Mouse (Mus musculus): Measurements from ENCODE around the gene Cep70. TPM values are rescaled to one million over a fixed set of nuclear protein-coding genes. Genes with fewer than 3 reads are reported as not detected.

Cep70 gene
- polyA plus RNA-seq, 1 experiment from 2014 or later, result 46.8 TPM

GRCm38 (mm10) chr9:99325961-99326360 lies 82.8 kb downstream of the Cep70 start:
- Histone ChIP-seq H3K9me3 (no peaks in the 10 kb centered on the region), H3K4me3 (no peak overlapping the region), H3K36me3 (replicated peaks) (no peaks in the 10 kb centered on the region), H3K27me3 (replicated peaks; ENCODE audit: low read depth, poor library complexity, severe bottlenecking) (no peaks in the 10 kb centered on the region), H3K27ac (replicated peaks) (no peak overlapping the region), H3K4me1 (no peaks in the 10 kb centered on the region; the same call in 1 of the 2 replicates)
- DNase-seq (ENCODE audit: low spot score), result no peak
- 87% methylated on average over 4 of the region's 4 CpGs for WGBS

- 90% methylated on average over 4 of the region's 4 CpGs for WGBS
- Histone ChIP-seq H3K27ac (replicated peaks) (no peak overlapping the region), H3K4me1 (no peaks in the 10 kb centered on the region; the same call in 1 of the 2 replicates), H3K27me3 (replicated peaks; ENCODE audit: low read depth, poor library complexity, severe bottlenecking) (no peaks in the 10 kb centered on the region), H3K4me3 (no peak overlapping the region), H3K9me3 (no peaks in the 10 kb centered on the region), H3K36me3 (replicated peaks) (no peaks in the 10 kb centered on the region)
- no peak for DNase-seq (ENCODE audit: low spot score)
Measured at GRCm38 (mm10) chr9:99326881-99327280, 83.7 kb downstream of the Cep70 start.

GRCm38 (mm10) chr9:99336538-99336937 lies 93.4 kb downstream of the Cep70 start:
- H3K27ac ChIP-seq (replicated peaks), result no peak overlapping the region
- no peaks in the 10 kb centered on the region for H3K27me3 ChIP-seq (replicated peaks; ENCODE audit: low read depth, poor library complexity, severe bottlenecking)
- H3K4me1 ChIP-seq, result no peaks in the 10 kb centered on the region; the same call in 1 of the 2 replicates
- no peak for DNase-seq (ENCODE audit: low spot score)
- WGBS, result 87% methylated on average over 4 of the region's 4 CpGs
- no peaks in the 10 kb centered on the region for H3K9me3 ChIP-seq
- H3K4me3 ChIP-seq, result no peak overlapping the region
- no peaks in the 10 kb centered on the region for H3K36me3 ChIP-seq (replicated peaks)

- no peaks in the 10 kb centered on the region for H3K36me3 ChIP-seq (replicated peaks)
- H3K4me3 ChIP-seq, result no peak overlapping the region
- WGBS, result 94% methylated on average over 1 of the region's 1 CpGs
- H3K9me3 ChIP-seq, result no peaks in the 10 kb centered on the region
- no peaks in the 10 kb centered on the region; the same call in 1 of the 2 replicates for H3K4me1 ChIP-seq
- H3K27ac ChIP-seq (replicated peaks), result no peak overlapping the region
- DNase-seq (ENCODE audit: low spot score), result no peak
- no peaks in the 10 kb centered on the region for H3K27me3 ChIP-seq (replicated peaks; ENCODE audit: low read depth, poor library complexity, severe bottlenecking)
Measured at GRCm38 (mm10) chr9:99338293-99338692, 95.1 kb downstream of the Cep70 start.

GRCm38 (mm10) chr9:99339182-99339581 lies 96.0 kb downstream of the Cep70 start:
- Histone ChIP-seq H3K27ac (replicated peaks) (no peak overlapping the region), H3K9me3 (no peaks in the 10 kb centered on the region), H3K27me3 (replicated peaks; ENCODE audit: low read depth, poor library complexity, severe bottlenecking) (no peaks in the 10 kb centered on the region), H3K36me3 (replicated peaks) (no peaks in the 10 kb centered on the region), H3K4me1 (no peaks in the 10 kb centered on the region; the same call in 1 of the 2 replicates), H3K4me3 (no peak overlapping the region)
- DNase-seq (ENCODE audit: low spot score), result no peak
- 84% methylated on average over 1 of the region's 1 CpGs for WGBS

- WGBS, result 87% methylated on average over 12 of the region's 12 CpGs
- Histone ChIP-seq H3K36me3 (replicated peaks) (no peaks in the 10 kb centered on the region), H3K27ac (replicated peaks) (no peak overlapping the region), H3K4me3 (no peak overlapping the region), H3K27me3 (replicated peaks; ENCODE audit: low read depth, poor library complexity, severe bottlenecking) (no peaks in the 10 kb centered on the region), H3K4me1 (no peaks in the 10 kb centered on the region; the same call in 1 of the 2 replicates), H3K9me3 (no peaks in the 10 kb centered on the region)
- no peak for DNase-seq (ENCODE audit: low spot score)
Measured at GRCm38 (mm10) chr9:99340126-99340525, 97.0 kb downstream of the Cep70 start.

- no peak for DNase-seq (ENCODE audit: low spot score)
- 79% methylated on average over 3 of the region's 3 CpGs for WGBS
- H3K9me3 ChIP-seq, result no peaks in the 10 kb centered on the region
- H3K4me3 ChIP-seq, result no peak overlapping the region
- H3K27ac ChIP-seq (replicated peaks), result no peak overlapping the region
- H3K27me3 ChIP-seq (replicated peaks; ENCODE audit: low read depth, poor library complexity, severe bottlenecking), result no peaks in the 10 kb centered on the region
- H3K36me3 ChIP-seq (replicated peaks), result no peaks in the 10 kb centered on the region
- no peaks in the 10 kb centered on the region; the same call in 1 of the 2 replicates for H3K4me1 ChIP-seq
Measured at GRCm38 (mm10) chr9:99341600-99341999, 98.4 kb downstream of the Cep70 start.

GRCm38 (mm10) chr9:99345351-99345792 lies 102.2 kb downstream of the Cep70 start:
- Histone ChIP-seq H3K27ac (replicated peaks) (no peak overlapping the region), H3K27me3 (replicated peaks; ENCODE audit: low read depth, poor library complexity, severe bottlenecking) (no peaks in the 10 kb centered on the region), H3K4me1 (no peaks in the 10 kb centered on the region), H3K9me3 (no peaks in the 10 kb centered on the region), H3K4me3 (no peak overlapping the region), H3K36me3 (replicated peaks) (no peaks in the 10 kb centered on the region)
- WGBS, result 63% methylated on average over 4 of the region's 4 CpGs
- no peak for DNase-seq (ENCODE audit: low spot score)

Other genes starting within 250 kb of the Cep70 start
- not detected in 2 replicates for gene Gm1123, start 207.7 kb upstream of the Cep70 start, polyA plus RNA-seq (2016; fragmentation: Nextera tagmentation; extraction: Ambion mirVana)
- gene Pik3cb, start 102.7 kb upstream of the Cep70 start, polyA plus RNA-seq (2016; fragmentation: Nextera tagmentation; extraction: Ambion mirVana), result 1.3 and 1.4 TPM in 2 replicates
- gene Faiml, start 6.1 kb upstream of the Cep70 start, polyA plus RNA-seq (2016; fragmentation: Nextera tagmentation; extraction: Ambion mirVana), result not detected in 2 replicates
- 0.21 and 0.33 TPM in 2 replicates for gene Esyt3, start 115.2 kb downstream of the Cep70 start, polyA plus RNA-seq (2016; fragmentation: Nextera tagmentation; extraction: Ambion mirVana)
- 9.9 and 10.8 TPM in 2 replicates for gene Mras, start 194.0 kb downstream of the Cep70 start, polyA plus RNA-seq (2016; fragmentation: Nextera tagmentation; extraction: Ambion mirVana)
- gene Nme9, start 208.1 kb downstream of the Cep70 start, polyA plus RNA-seq (2016; fragmentation: Nextera tagmentation; extraction: Ambion mirVana), result not detected in 2 replicates

All from embryonic facial prominence, embryonic 10.5 days (tissue).